Mouse (Mus musculus): ENCODE measurements around the gene Myocd.
A peak's percentile ranks its signal among the peaks of the same experiment; 100 is the strongest.

Myocd gene

DNA sequence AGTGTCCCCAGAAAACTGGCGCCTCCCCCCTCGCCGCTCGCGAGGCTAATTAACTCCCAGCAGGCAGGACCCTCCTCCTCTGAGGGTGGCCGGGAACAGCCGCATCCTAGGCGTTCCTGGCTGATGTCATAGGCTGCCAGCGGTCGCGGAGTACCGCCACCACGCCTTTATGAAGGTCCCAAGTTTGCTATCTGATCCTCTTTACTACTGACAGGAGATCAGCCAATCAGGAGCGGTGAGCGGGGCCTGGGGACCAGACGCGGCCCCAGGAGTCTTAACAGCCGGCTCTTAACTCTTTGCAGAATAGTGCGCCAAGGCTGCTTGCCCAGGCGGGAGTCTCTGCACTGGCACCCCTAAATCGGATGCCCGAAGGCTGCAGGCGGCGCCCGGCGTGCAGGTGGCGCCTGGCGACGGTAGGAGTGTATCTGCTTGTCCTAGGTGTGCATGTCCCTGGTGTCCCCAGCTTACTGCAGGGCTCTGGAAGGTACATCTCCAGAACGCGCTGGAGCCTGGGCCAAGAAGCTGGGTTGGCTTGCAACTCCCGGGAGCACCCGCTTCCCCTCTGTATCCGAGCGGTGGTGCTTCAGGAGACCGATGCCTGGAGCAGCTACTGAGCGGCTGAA is at the start of gene Myocd:
Gene Myocd, minus strand, starts transcription at position 139 of the 623 bp plus-strand sequence.
- DNase-seq (ENCODE audit: low read depth, low spot score), result no peak

DNA sequence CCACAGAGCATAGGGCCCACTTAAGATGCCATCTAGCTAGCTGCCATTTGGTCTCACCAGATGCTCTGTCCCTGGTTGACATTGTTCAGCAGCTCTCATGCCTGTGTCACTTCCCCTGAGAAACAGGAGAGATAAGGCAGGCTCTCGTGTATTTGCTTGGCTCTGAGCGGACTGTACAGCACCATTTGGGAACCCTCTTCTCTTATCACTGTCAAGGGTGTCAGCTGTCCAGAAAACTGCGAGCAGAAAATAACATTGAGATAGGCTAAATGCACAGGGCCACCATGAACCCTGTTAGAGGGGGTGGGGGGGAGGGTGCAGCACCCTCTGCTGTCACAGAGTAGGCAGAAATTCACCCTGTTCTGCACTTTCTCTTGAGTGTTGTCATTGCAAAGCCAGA is 34.0 kb upstream of the Myocd start:
- DNase-seq (ENCODE audit: low read depth, low spot score), result no peak

- no peak for DNase-seq (ENCODE audit: low read depth, low spot score)
Measured at GRCm38 (mm10) chr11:65294128-65294833, 24.5 kb upstream of the Myocd start.

GRCm38 (mm10) chr11:65292994-65293393 is 23.2 kb upstream of the Myocd start:
- peak; percentile 71 for DNase-seq (ENCODE audit: low read depth, low spot score)

DNA sequence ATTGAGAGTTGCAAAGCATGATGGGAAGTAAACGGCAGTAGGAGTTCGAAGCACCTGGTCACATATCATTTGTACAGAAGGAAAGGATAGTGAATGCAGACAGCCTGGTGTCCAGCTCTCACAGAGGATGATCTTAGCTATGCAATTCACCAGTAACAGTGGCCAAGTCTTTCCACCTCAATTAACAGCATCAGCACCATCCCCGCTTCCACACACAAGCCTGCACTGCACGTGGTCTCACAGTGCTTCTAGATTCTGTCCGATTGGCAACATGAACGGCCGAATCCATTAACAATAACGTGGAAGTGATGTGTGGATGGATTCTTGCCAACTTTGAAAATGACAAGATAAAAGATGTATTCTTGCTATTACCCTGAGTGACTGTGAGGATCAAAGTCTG is 17.9 kb upstream of the Myocd start:
- DNase-seq (ENCODE audit: low read depth, low spot score), result no peak

GRCm38 (mm10) chr11:65286211-65286610 is 16.4 kb upstream of the Myocd start:
- DNase-seq (ENCODE audit: low read depth, low spot score), result no peak

DNA sequence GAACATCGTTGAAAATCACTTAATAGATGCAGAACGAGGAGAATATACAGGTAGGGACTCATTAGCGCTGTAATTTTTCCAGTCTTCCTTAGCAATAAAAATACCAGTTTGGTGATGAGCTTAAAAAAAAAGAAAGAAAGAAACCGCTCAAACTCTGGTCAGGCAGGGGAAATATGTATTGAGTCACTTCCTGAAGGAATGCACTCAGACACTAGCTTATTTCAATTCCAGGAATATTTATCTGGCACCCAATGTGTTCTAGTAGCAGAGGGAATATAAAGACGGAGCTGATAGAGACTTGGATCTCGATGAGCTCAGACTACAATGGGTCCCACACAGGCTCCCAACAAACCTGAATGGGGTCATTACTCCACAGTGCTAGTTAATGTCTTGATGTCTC is 5.7 kb upstream of the Myocd start:
- peak; percentile 63 for DNase-seq (ENCODE audit: low read depth, low spot score)

DNA sequence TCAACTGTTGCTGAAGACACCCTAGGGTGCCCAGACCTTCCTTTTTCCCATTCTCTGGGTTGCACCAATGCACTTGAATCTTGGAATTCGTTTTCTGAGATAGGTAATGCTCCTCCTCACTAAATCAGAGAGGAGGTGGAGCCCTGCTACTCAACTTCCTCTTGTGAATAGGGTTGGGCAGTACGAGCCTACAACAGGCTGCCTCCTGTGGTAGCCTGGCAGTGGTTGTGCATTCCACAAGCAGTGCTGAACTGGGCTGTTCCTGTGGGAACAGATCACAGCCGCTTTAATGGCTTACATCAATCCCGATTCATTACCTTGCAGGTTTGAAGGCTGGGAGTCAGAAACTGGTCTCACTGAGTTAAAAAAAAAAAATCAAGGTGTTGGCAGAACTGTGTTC is 1.2 kb upstream of the Myocd start:
- no peak for DNase-seq (ENCODE audit: low read depth, low spot score)

- peak; percentile 50 for DNase-seq (ENCODE audit: low read depth, low spot score)
Measured at GRCm38 (mm10) chr11:65268310-65268709, 1.5 kb downstream of the Myocd start.

GRCm38 (mm10) chr11:65263466-65263865 is 6.3 kb downstream of the Myocd start:
- DNase-seq (ENCODE audit: low read depth, low spot score), result peak; percentile 10

- no peak for DNase-seq (ENCODE audit: low read depth, low spot score)
Measured at GRCm38 (mm10) chr11:65258997-65259396, 10.8 kb downstream of the Myocd start.

DNA sequence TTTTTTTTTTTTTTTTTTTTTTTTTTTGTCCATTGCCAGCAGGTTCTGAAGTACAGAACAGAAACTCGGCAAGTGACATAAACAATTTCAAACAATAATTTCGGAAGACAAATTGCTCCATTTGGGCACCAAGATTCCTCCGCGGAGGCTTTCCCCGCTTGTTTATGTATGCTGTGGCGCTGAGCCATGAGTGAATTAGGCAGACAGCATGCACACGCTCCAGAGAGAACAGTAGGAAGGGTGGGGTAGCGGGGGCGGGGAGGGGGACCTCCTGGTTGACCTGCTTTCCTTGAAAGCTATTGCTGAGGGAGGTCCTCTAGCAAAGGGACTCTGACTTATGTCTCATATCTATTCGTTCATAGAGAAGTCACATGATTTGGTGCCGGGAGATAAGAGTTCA is 13.6 kb downstream of the Myocd start:
- DNase-seq (ENCODE audit: low read depth, low spot score), result no peak

DNA sequence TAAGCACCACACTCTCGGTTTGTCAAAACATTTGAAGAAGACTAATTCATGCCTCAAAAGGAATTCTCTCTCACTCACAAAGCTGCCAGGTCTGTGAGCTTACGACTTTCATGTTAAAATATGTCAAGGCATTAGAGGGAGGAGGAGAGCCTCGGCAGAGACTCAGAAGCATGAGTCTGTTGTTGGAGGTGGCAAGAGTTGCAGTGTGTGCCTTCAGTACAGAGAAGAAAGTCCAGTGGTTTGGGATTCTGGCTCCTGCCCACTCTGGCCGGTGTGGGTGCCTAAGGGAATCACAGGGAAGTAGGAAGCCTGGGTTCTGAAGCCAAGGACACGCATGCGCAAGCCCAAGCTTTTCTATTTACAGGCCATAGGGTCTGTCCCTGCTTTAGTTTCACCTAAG is 14.2 kb downstream of the Myocd start:
- DNase-seq (ENCODE audit: low read depth, low spot score), result no peak

GRCm38 (mm10) chr11:65250366-65250765 is 19.4 kb downstream of the Myocd start:
- no peak for DNase-seq (ENCODE audit: low read depth, low spot score)

DNA sequence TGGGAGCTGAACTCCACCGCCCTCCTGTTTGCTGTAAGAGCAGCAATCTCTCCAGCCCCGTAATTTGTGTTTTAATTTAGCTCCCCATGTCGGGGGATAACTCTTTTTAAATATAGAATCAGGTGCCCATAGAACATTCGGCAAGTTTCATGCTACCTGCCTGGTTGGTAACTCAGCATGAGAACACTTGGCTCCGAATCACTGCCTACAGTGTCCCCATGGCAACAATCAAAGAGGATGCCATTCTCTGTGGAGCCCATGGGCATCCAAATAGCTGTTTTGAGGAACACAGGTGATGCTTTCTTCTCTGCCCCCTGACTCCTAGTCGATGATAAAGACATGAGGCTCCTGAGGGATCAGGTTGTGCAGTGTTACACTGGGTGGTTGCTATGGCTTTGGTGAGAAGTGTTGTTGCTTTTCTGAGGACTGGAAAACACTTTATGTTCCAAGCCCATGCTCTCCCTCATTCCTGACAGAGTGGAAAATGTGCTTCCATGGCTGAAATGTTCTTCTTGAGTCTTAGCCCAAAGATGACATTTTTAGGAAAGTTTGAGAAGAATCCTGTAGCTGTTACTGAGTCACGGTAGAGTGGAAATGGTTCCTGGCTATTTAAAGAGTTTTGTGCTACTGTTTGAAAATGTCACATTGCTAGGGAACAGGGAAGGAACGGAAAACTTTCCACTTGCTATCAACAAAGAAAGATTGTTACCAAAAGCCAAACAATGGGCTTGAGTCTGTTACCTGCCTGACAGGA is 23.3 kb downstream of the Myocd start:
- DNase-seq (ENCODE audit: low read depth, low spot score), result no peak

GRCm38 (mm10) chr11:65243593-65243992 is 26.2 kb downstream of the Myocd start:
- no peak for DNase-seq (ENCODE audit: low read depth, low spot score)

DNA sequence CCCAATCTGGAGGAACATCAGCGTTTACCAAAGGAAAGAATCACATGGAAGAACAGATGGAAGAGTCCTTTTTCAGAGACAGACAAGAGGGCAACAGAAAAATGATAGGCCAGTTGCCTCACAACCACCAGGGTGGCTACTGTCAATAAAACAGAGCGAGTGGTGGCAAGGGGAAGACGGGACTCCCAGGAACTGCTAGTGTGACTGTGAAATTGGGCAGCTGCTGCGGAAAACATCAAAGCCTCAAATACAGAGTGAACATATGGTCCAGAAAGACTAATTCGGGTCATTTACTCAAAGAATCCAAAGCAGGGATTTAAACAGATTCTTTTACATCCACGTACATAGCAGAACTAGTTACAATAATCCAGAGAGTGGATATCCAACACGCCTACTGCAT is 29.3 kb downstream of the Myocd start:
- no peak for DNase-seq (ENCODE audit: low read depth, low spot score)

DNA sequence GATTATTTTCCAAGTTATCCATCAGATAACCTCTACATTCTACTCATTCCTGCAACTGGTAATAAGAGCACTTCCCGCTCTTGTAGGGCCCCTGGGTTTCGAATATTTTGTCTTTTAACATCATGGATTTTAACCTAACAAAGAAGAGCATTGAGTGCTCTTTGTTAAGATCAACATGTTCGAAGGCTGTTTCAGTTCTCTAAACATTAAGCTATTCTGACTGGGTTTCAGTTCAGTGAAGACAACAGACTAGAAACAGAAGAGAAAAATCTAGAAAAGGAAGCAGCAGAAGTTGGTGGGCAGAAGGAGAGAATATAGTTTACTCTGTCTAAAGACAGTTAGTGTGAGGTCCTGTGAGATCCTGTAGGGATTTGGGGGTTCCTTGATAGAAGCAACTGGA is 31.9 kb downstream of the Myocd start:
- no peak for DNase-seq (ENCODE audit: low read depth, low spot score)

- DNase-seq (ENCODE audit: low read depth, low spot score), result no peak
Measured at GRCm38 (mm10) chr11:65236907-65237306, 32.9 kb downstream of the Myocd start.

- DNase-seq (ENCODE audit: low read depth, low spot score), result no peak
Measured at GRCm38 (mm10) chr11:65235374-65235773, 34.4 kb downstream of the Myocd start.

DNA sequence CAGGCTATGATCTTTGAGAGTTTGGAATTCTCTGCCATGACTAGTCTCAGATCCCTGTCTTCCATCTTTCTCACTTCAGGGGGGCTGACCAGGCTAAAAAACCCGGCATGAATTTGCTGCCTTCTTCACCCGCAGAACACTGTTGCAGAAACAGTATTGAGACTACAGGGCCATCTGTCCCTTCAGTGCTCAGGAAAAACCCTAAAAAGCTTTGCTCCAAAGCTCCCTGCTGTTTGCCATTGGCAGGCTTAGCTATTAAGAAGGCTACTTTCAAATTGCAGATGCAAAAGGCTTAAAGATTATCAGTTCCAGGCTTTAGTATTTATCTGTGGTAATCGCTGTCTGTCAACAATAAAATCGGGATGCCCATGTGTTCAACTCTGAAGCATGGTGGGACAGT is 38.0 kb downstream of the Myocd start:
- no peak for DNase-seq (ENCODE audit: low read depth, low spot score)

GRCm38 (mm10) chr11:65226766-65227165 is 43.0 kb downstream of the Myocd start:
- DNase-seq (ENCODE audit: low read depth, low spot score), result peak; percentile 14

All from 3T3-L1 (cell line).